Mouse (Mus musculus): ENCODE measurements at regions not wholly inside any gene's neighbourhood (a gene's known extent, or its start where the extent isn't known, plus 50 kb on each side); places are given as distances from the start of the nearest gene placed in this dataset.

DNA sequence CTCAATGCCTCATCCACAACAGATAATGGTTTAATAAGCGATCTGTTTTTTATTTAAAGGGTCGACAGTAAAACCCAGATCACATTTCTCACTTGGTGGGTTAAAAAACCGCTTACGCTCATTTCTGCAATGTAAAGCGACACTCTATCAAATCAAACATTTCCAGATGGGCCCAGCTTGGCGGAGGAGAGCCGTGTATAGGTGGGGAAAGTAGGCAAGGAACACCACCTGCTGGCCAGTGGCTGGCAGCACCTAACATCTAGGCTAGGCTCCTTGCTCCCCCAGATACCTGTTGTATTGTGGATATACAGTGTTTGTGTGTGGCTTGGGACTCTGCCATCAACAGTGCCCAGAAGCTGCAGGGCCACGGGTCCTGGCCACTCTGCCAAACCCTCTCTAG is 50.1 kb upstream of the Ttc34 start:
- no peak for TF ChIP-seq POLR2A (IDR thresholded peaks at IDR 0.05; ENCODE audit: borderline replicate concordance, control insufficient read depth, low read depth, low read length)
- no peak for TF ChIP-seq CTCF (IDR thresholded peaks at IDR 0.05; ENCODE audit: control insufficient read depth, insufficient read depth, low read length)
